Mouse (Mus musculus): Measurements from ENCODE around the gene Zfp451. TPM values are rescaled to one million over a fixed set of nuclear protein-coding genes. Genes with fewer than 3 reads are reported as not detected.

Gene Zfp451
- total RNA-seq, 2 experiments from 2014 or later = 59.9 to 64.7 TPM

DNA sequence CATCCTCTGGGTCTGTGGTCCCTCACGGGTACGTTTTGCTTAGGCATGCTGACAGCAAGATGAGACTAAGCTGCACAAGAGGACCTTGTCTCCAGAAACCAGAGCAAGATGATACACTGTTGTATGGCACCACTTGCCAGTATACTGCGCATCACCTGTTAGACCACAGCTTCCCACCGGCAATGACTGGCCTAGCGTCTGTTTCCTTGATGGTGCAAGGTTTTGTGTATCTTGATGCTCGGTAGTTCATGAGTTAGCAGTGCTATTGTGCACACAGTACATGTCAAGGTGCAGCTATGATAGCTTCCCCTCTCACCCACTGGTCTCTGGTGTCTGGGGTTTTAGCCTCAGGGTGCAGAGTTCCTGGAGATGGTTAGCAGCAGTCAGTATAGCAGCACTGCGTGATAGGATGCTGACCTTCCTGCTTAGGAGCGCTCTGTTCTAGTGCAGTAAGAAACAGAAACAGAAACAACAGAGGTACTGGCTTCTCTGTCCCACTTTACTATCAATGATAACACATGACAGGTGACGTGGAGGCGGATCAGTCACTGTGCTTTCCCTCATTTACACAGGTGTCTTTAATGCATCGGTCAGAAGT lies 75.6 kb downstream of the Zfp451 start:
- no peak for DNase-seq (ENCODE audit: extremely low spot score in 1 of 2, low spot score in 2 of 2)
- H3K4me3 ChIP-seq = no peak overlapping the region
- no peak for TF ChIP-seq CTCF (IDR thresholded peaks at IDR 0.05)
- no peak overlapping the region for H3K27ac ChIP-seq
- intact Hi-C loops (cut with DNase I) = loop anchor here (1.0 to 2.0 kb wide), 3 partner anchors 18 to 66 kb away; no protein-coding TSS in a partner anchor

DNA sequence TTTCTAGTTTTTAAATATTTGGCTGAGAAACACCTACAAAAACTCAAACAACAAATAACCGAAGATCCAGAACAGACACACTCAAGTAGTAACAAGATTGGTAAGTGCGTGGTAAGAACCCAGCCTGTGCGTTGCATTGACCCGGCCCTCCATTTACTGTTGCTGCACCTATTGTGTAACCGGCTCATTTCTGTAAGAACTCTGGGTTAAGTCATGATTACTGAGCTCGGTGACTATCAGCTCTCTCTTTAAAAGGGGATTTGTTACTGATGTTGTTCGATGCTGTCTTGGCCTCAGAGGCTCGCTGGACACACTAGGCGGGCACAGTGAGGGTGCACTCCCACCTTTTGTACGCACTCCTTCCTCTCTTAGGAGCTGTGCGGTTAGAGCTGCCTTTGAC lies 76.1 kb downstream of the Zfp451 start:
- intact Hi-C loops (cut with DNase I) = loop anchor here (2.0 kb wide), 2 partner anchors 17 to 65 kb away; no protein-coding TSS in a partner anchor
- Histone ChIP-seq H3K4me3 (no peak overlapping the region), H3K27ac (no peak overlapping the region)
- no peak for DNase-seq (ENCODE audit: extremely low spot score in 1 of 2, low spot score in 2 of 2)
- TF ChIP-seq CTCF (IDR thresholded peaks at IDR 0.05) = no peak

DNA sequence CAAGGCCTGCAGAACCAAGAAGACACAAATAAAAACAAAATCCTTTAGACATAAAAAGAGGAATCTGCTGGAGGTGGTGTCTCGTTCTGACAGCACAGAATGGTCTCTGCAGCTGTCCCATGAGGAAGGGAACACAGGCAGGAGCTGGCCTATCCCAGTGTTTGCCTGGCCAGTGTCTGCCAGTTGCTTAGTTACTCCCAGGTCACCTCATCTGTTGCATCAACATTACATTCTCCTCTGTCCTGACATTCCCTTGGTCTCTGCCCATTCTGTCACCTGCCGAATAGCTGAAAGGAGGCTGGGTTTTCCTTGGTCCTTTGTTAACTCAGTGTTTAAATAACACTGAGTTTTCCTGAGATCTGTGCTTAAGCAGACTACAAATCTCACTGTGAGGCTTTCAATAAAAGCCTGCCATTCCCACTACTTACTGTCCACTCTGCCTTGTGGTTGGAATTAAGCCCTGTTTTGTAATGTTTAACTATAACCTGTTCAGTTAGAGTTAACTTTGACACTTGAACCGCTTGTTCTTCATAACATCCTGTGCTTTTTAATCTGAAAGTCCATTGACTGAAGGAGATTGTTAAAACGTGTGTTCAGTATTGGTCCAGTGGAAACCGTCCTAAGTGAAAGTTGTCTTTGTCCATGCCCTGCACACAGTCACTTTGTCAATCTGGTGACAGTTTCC lies 80.3 kb downstream of the Zfp451 start:
- no peak for DNase-seq (ENCODE audit: extremely low spot score in 1 of 2, low spot score in 2 of 2)
- intact Hi-C loops (cut with DNase I) = no loop called here
- H3K27ac ChIP-seq = no peak overlapping the region
- H3K4me3 ChIP-seq = no peak overlapping the region
- no peak for TF ChIP-seq CTCF (IDR thresholded peaks at IDR 0.05)

DNA sequence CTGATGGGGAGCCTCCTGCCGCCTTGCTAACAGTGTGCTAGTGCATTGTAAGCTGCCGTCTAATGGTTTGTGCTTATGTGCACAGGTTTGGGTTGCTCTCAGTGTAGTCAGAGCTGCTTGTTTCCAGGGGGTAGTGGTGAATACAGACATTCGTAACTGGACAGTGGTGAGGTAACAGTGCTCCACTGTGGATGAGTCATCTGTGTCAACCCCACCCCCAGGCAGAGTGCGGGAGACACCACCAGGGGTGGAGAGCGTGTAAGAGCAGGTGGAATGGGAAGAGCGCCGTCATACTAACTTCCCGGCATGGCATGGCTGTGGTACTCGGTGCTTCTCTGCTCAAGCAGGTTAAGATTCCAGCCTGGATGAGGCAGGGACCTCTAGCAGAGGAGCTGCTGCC lies 81.4 kb downstream of the Zfp451 start:
- DNase-seq (ENCODE audit: extremely low spot score in 1 of 2, low spot score in 2 of 2) = no peak
- Histone ChIP-seq H3K27ac (no peak overlapping the region), H3K4me3 (no peak overlapping the region)
- no peak for TF ChIP-seq CTCF (IDR thresholded peaks at IDR 0.05)
- intact Hi-C loops (cut with DNase I) = no loop called here

DNA sequence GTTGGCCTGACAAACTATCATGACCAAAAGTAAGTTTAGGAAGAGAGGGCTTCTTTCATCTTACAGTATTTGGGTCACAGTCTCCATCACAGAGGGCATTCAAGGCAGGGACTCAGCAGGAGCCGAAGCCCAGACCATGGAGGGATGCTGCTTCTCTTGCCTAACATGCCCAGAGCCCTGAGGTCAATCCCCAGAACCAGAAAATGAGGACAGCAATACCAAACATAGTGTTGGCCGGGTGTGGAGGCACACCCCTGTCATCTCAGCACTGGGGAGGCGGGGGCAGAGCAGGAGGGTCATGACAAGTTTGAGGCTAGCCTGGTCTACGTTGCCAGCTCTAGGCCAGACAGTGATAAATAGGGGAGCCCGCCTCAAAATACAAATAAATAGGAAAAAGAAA lies 89.3 kb downstream of the Zfp451 start:
- TF ChIP-seq CTCF (IDR thresholded peaks at IDR 0.05) = no peak
- Histone ChIP-seq H3K27ac (no peak overlapping the region), H3K4me3 (no peak overlapping the region)
- DNase-seq (ENCODE audit: extremely low spot score in 1 of 2, low spot score in 2 of 2) = no peak
- intact Hi-C loops (cut with DNase I) = no loop called here

GRCm38 (mm10) chr1:33724516-33724915 lies 89.9 kb downstream of the Zfp451 start:
- intact Hi-C loops (cut with DNase I) = no loop called here
- DNase-seq (ENCODE audit: extremely low spot score in 1 of 2, low spot score in 2 of 2) = no peak
- TF ChIP-seq CTCF (IDR thresholded peaks at IDR 0.05) = no peak
- H3K27ac ChIP-seq = no peak overlapping the region
- no peak overlapping the region for H3K4me3 ChIP-seq

- intact Hi-C loops (cut with DNase I) = loop anchor here (2.0 kb wide), 2 partner anchors 18 to 50 kb away; no protein-coding TSS in a partner anchor
- no peak for TF ChIP-seq CTCF (IDR thresholded peaks at IDR 0.05)
- Histone ChIP-seq H3K27ac (no peak overlapping the region), H3K4me3 (peak overlapping the region; percentile 62)
- DNase-seq (ENCODE audit: extremely low spot score in 1 of 2, low spot score in 2 of 2) = no peak
Observed at GRCm38 (mm10) chr1:33721020-33721419, 93.4 kb downstream of the Zfp451 start.

- peak overlapping the region; percentile 88 for H3K27ac ChIP-seq
- intact Hi-C loops (cut with DNase I) = loop anchor here (2.0 kb wide), 2 partner anchors 19 to 49 kb away; no protein-coding TSS in a partner anchor
- DNase-seq (ENCODE audit: extremely low spot score in 1 of 2, low spot score in 2 of 2) = no peak
- TF ChIP-seq CTCF (IDR thresholded peaks at IDR 0.05) = no peak
- peak overlapping the region; percentile 62 for H3K4me3 ChIP-seq
Observed at GRCm38 (mm10) chr1:33720231-33720630, 94.2 kb downstream of the Zfp451 start.

GRCm38 (mm10) chr1:33719733-33720225 lies 94.6 kb downstream of the Zfp451 start, which contains the start of gene Rab23:
TSS of gene Rab23 (plus strand) at chr1:33719887.
- peak within 1 kb of the TSS; percentile 88 for H3K27ac ChIP-seq
- no peak for TF ChIP-seq CTCF (IDR thresholded peaks at IDR 0.05)
- peak; percentile 86 for DNase-seq (ENCODE audit: extremely low spot score in 1 of 2, low spot score in 2 of 2)
- H3K4me3 ChIP-seq = peak within 1 kb of the TSS; percentile 62
- intact Hi-C loops (cut with DNase I) = loop anchor here (2.0 kb wide), 2 partner anchors 19 to 49 kb away; no protein-coding TSS in a partner anchor

GRCm38 (mm10) chr1:33717636-33718035 lies 96.8 kb downstream of the Zfp451 start:
- Histone ChIP-seq H3K27ac (no peak overlapping the region), H3K4me3 (no peak overlapping the region)
- intact Hi-C loops (cut with DNase I) = no loop called here
- DNase-seq (ENCODE audit: extremely low spot score in 1 of 2, low spot score in 2 of 2) = no peak
- TF ChIP-seq CTCF (IDR thresholded peaks at IDR 0.05) = no peak

- no peak for TF ChIP-seq CTCF (IDR thresholded peaks at IDR 0.05)
- H3K4me3 ChIP-seq = no peak overlapping the region
- DNase-seq (ENCODE audit: extremely low spot score in 1 of 2, low spot score in 2 of 2) = no peak
- intact Hi-C loops (cut with DNase I) = no loop called here
- H3K27ac ChIP-seq = no peak overlapping the region
Observed at GRCm38 (mm10) chr1:33714796-33715195, 99.6 kb downstream of the Zfp451 start.

GRCm38 (mm10) chr1:33712026-33712425 lies 102.4 kb downstream of the Zfp451 start:
- no peak for DNase-seq (ENCODE audit: extremely low spot score in 1 of 2, low spot score in 2 of 2)
- intact Hi-C loops (cut with DNase I) = no loop called here
- Histone ChIP-seq H3K4me3 (no peak overlapping the region), H3K27ac (no peak overlapping the region)
- TF ChIP-seq CTCF (IDR thresholded peaks at IDR 0.05) = no peak

Other genes with a start within 250 kb of the Zfp451 start
- 1 to 10 TPM; 7.5 to 7.8 TPM for gene Prim2, start 144.8 kb downstream of the Zfp451 start, total RNA-seq (2021)
- 10 to 100 TPM; 29.7 to 31.0 TPM for gene Rab23, start 94.7 kb downstream of the Zfp451 start, total RNA-seq (2021)
- gene Bag2, start 56.8 kb downstream of the Zfp451 start, total RNA-seq (2021) = 10 to 100 TPM; 11.6 to 12.9 TPM
- gene Bend6, start 93.2 kb upstream of the Zfp451 start, total RNA-seq (2021) = 100 to 1,000 TPM; 135 to 139 TPM
- gene Dst, start 93.6 kb upstream of the Zfp451 start, total RNA-seq (2021) = 100 to 1,000 TPM; 264 to 266 TPM